Mouse (Mus musculus): ENCODE results near the gene Nbr1.
A peak's percentile ranks its signal among the peaks of the same experiment; 100 is the strongest.

DNA sequence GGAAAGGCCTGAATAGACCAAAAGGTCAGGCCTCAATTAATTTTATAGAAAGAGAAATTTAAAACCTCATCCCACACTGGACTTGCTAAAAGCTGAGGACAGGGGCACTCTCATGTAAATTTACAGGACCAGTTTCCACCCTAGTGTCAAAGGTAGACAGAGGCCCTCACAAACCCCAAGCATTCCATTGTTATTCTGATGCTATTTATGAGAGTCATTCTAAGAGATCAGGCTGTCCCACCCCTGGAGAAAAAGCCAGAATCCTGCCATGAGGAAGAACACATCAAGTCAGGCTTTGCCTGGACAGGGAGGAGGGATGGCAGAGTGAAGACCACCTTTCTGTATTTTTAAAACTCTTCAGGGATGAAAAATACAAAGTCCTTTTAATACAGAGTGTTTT lies 3.4 kb upstream of the Nbr1 start:
- no peak for TF ChIP-seq CTCF (conservative IDR thresholded peaks at IDR 0.05; ENCODE audit: low read length)
- peak; percentile 54; the same call in 1 of the 2 replicates for TF ChIP-seq POU5F1 (IDR thresholded peaks at IDR 0.05; ENCODE audit: borderline replicate concordance, low read length)
- peak; percentile 56; the same call in 1 of the 2 replicates for TF ChIP-seq NANOG (IDR thresholded peaks at IDR 0.05; ENCODE audit: borderline replicate concordance, low read length)

Data from E14TG2a.4 (cell line).